Mouse (Mus musculus): ENCODE results near the gene Lgr4.

- TF ChIP-seq EP300 (IDR thresholded peaks at IDR 0.05; ENCODE audit: low read depth), result no peak
- no peak for TF ChIP-seq CTCF (IDR thresholded peaks at IDR 0.05; ENCODE audit: low read depth)
These were observed 10.0 kb downstream of the Lgr4 start for GRCm38 (mm10) chr2:109927446-109927845.
